Mouse (Mus musculus): ENCODE results near the gene Klhdc8a.

DNA sequence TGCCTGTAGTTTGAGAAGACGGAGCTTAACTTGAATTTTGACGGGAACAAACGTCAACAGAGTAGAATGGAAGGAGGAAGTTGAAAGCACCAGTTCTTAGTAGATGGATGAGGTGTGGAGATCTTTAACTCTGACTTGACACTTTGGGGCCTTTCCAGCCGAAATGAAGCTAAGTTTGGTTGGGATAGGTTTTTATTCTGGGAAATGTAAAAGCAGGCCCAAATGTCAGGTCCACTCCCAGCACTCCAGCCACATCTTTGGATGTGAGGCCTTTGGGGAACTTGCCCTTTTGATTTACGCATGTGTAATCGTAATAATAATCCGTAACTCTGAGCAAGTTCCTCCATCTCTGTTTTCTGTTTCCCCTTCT, 18.2 kb downstream of the Klhdc8a start:
- no peak for TF ChIP-seq CTCF (IDR thresholded peaks at IDR 0.05; ENCODE audit: borderline replicate concordance, insufficient read depth, low read length)
- no peak for TF ChIP-seq POLR2A (IDR thresholded peaks at IDR 0.05; ENCODE audit: low read depth, low read length)

Measured in embryonic fibroblast, embryonic 13.5 days (primary cell).